Mouse (Mus musculus): ENCODE data around the gene Ppat.

The Ppat gene

DNA sequence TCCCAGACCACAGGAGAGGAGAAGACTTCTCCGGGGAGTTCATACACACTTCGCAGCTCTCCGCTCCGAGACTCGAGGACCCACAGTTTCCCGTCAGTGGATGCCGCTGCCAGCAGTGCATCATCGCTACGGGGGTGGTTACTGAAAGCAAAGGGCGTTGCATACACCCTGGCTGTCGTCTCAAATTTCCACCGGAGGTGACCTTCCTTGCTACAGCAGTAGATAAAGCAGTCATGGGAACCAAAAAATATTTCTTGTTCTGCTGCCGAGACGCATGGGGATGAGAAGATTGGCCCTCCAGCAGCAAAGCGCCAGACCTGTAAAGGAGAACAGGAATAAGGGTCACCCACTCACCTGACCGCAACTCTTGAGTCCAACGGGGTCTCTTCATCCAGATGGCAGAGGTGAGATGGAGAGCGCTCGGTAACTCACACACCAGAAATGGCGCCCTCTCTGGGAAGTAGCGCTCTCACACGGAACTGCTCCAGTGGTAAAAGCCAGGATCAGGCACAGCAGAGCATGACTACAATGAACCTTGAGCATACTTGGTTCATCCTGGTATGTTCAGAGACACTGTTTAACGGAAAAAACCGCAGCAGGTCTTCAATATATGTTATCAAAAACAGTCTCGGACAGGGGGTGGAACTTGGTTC, 75.1 kb downstream of the Ppat start:
- DNase-seq (ENCODE audit: low read depth, low spot score), result no peak

DNA sequence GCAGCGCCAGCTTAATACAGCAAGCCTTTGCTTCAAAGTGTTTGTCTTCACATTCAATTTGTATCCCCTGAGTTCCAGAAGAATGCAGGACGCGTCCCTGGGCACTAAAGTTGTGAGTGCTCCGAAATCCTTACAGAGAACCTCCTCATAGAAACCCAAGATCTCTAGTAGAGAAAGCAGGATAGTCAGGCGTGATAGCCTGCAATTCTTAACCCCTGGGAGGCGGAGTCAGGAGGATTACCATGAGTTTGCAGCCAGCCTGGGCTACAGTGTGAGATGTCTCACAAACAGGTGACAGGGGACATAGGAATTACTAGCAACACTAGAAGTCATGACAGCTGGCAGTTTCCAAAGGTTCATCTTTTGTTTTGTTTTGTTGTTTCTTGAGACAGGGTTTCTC, 81.8 kb downstream of the Ppat start:
- DNase-seq (ENCODE audit: low read depth, low spot score), result no peak

DNA sequence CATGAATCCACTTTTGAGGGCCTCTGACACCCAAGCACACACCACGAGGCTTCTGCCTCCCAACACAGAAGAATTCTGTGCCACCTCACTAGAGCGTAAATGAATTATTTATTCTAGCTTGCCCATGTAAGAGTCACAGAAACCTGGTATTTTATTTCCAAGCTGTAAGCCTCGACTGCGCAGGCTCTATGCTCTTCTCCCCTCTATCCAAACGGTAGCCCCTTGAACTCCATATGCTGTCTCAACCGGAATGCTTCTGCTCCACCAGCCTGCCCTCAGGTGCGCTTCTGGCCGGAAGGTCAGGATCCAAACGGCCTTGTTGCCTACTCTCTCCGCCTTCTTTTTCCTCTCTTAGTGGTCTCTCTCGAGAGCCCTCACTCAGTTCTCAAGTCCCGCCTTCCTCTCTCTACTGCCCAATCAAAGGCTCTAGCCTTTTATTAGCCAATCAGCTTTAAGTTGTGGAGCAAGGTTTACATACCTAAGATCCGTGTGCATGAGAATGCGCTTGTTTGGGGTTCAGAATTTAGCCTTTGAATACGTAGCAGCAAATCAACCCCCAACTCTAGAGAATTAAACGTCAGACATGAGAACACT, 82.6 kb downstream of the Ppat start:
- no peak for DNase-seq (ENCODE audit: low read depth, low spot score)

DNA sequence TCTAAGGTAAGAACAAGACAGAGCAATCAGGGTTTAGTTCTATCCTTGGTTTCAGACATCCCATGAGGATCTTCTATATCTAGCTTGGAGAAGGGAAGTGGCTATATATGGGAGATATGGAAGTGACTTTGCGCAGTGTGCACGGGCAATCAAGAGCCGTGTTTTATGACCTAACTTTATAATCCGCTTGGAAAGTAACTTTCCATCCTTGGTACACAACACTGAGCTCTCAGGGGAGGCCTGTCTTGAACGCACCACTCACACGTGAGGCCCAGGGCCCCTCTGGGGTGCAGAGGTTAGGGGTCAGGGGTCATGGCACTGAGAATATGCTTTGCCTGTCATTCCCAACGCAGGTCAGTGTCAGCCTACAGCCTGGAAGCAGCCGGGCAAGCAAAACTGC, 84.6 kb downstream of the Ppat start:
- no peak for DNase-seq (ENCODE audit: low read depth, low spot score)

Data from c-Kit-negative CD71-positive TER-119-positive erythroid progenitor cells, embryonic 14.5 days (primary cell).